Mouse (Mus musculus): ENCODE data around the gene Ggact.

Gene Ggact

GRCm38 (mm10) chr14:122862623-122863022 is 50.9 kb downstream of the Ggact start:
- peak; percentile 31 for DNase-seq

DNA sequence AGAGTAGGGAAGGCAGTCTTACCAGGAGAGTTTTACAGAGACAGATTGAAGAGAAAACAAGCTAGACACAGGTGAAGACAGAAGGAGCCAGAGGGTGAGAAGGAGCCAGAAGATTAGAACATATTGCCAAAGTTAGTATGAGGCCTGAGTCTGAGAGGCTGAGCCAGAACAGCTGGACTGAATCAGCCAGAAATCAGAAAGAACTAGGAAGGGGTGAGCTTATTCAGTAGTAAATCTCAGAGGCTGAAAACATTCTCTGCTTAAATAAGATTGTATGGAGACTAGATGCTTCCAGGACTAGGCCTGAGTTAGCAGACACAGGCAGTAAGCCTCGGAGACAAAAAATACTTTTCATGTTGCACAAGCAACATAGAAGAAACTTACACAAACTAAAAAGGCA is 53.8 kb downstream of the Ggact start:
- no peak for DNase-seq

DNA sequence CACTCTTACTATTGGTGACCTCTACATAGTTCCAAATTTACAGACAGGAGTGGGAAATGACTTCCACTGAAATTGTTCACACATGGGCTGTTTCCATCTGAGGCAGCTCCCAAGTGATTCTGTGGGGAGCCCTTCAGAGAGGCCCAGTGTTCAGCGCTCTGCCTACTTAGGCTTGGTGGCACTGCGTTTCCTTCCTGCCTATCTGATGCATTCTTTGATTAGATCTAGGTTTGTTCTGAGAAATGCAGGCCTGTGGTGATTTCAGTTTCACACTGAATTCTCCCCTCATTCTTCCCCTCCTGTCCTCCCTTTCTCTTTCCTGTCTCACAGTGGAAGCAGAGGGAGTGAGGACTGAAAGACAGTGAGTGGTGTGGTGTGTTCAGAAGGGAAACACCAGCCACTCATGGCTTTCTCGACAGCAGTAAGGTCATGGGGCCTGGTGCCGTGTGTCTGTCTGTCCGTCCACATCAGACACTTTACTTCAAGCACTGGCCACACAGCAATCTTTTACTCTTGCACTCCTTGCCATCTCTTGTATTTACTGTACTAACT is 61.0 kb downstream of the Ggact start:
- DNase-seq, result no peak

DNA sequence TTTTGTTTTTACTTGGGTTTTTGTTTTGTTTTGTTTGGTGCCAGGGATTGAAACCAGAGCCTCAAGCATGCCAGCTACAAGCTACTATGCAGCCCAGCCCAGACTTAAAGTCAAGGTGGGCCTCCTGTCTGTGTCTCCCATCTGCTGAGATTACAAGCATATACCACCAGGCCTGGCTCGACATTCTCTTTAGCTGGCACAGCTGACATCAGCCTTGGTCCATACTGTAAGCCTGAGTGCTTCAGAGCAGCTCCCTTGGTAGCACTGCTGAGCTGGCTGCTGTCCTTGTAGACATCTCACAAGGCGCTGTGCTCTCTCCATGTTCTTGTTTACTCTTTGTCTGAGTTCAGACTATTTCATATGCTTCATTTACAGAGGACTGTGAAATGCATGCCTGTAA is 76.5 kb downstream of the Ggact start:
- DNase-seq, result no peak

- DNase-seq, result no peak
Measured at GRCm38 (mm10) chr14:122836221-122836620, 77.3 kb downstream of the Ggact start.

DNA sequence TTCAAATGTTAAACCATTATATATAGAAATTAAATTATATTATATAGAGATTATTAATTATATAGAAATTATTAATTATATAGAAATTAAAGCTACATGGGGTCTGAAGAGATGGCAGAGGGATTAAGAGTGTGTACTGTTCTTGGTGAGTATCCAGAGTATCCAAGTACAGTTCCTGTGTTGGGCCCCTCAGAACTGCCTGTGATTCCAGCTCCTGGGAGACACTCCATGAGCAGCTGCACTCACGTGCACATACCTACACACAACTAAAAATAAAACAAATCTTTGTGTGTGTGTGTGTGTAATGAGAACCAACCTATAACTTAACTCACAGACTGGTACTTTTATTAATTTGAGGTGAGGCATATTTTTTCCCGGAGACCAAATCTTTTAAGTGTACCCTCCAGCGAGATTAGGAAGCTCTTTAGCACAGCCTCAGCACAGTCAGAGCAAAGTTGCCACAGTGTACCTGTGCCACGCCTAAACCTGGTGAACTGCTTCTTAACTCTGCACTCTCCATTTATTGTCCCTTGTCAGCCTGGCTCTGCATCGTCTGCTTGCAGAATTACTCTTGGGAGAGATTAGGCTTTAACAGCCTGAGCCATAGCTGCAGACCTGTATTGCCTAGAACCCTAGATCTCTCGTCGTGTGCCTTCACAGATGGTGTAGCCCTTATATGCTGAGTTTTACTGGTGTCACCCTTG is 77.9 kb downstream of the Ggact start:
- no peak for DNase-seq

GRCm38 (mm10) chr14:122834753-122835152 is 78.8 kb downstream of the Ggact start:
- DNase-seq, result no peak

GRCm38 (mm10) chr14:122833666-122834065 is 79.9 kb downstream of the Ggact start:
- DNase-seq, result no peak

- DNase-seq, result no peak
Measured at GRCm38 (mm10) chr14:122830433-122830832, 83.1 kb downstream of the Ggact start.

DNA sequence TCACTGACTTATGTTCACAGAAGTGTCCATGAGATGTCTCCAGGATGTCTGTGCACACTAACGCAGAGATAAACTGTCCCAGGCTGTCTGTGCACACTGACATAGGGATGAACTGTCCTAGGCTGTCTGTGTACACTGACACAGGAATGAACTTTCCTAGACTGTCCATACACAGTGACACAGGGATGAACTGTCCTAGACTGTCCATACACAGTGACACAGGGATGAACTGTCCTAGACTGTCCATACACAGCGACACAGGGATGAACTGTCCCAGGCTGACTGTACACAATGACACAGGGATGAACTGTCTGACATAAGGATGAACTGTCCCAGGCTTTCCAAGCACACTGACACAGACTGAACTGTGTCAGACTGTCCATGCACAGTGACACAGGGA is 88.1 kb downstream of the Ggact start:
- no peak for DNase-seq

- DNase-seq, result no peak
Measured at GRCm38 (mm10) chr14:122823791-122824190, 89.8 kb downstream of the Ggact start.

- DNase-seq, result no peak
Measured at GRCm38 (mm10) chr14:122821002-122821401, 92.6 kb downstream of the Ggact start.

- peak; percentile 13 for DNase-seq
Measured at GRCm38 (mm10) chr14:122800296-122800695, 113.3 kb downstream of the Ggact start.

- no peak for DNase-seq
Measured at GRCm38 (mm10) chr14:122793368-122793767, 120.2 kb downstream of the Ggact start.

DNA sequence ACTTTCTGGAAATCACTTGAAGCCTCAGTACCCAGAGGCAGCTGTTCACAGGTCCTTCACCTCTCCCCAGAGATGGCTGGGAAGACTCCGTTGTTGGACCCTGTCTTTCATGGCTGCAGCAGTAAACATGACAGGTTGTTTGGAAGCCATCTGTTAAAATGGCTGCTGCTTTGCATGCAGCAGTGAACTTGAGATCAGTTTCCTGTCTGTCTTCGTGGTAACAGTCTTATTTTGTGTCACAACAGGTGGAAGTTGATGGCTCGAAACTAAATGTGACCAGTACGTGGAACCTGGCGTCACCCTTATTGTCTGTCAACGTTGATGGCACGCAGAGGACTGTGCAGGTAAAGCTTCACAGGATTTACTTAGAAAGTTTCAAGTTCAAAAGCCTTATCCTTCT is 123.4 kb downstream of the Ggact start:
- no peak for DNase-seq

DNA sequence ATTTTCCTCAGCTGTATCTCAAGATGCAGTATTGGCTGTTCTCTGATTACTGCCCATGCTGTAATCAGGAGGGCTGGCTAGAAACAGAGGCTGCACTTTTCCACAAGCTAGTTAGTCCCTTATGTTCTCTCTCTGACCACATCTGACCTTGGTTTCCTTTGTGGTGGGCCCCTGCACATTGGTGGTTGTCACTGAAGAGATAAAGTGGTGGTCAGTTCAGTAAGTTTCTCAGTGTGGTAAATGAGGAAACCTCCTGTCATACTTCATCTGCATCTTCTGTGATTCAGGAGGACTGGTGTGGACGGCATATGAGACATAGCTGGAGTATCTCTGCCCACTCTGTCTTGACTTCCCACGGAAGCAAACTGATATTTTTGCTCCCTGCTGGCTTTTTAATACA is 125.4 kb downstream of the Ggact start:
- DNase-seq, result no peak

DNA sequence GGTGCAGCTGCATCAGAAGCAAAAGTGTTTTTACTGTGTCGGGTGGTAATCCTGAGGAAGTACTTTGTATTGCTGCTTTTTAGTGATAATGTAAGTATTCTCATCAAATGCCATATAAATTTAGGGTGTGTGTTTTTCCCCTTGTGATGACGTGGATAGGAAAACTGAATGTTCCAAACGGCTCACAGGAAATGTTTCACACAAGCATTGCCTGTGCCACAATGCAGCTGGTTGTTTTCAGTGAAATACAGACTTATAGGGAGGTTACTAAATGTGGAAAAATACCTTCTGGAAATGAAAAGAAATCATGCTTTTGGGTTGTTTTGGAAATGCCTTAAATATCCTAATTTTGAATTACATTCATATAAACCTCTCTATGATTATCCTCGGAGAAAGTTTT is 128.9 kb downstream of the Ggact start:
- DNase-seq, result no peak

DNA sequence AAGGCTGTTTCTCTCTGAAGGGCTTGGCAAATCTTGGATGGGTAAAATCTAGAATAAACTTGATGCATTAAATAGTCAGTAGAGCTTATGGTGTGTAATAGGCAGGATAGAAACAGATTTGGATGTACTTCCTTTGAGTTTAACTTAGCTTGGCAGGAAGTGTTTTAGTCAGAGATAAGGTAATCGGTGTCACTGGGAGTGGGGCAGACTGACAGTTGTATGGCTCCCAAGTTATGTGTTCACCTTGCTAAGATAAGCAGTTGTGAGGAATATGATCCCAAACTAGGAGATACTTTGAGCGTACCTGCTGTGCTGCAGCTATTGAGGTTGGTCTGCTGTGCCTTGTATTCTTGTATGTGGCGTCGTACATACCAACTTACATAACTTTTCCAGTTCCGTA is 147.1 kb downstream of the Ggact start:
- no peak for DNase-seq

Data from kidney, adult 9 months (tissue).